Mouse (Mus musculus) midbrain, embryonic 11.5 days (tissue): ENCODE data around the gene Dnah1. TPM values are rescaled to one million over a fixed set of nuclear protein-coding genes. Genes with fewer than 3 reads are reported as not detected.

Experiments
- ATAC-seq: fragments of 200-750 bp; cut with Nextera tagmentation; 2 replicates; pipeline ENCODE4 v1.8.0; 2017; ENCODE audit warnings: moderate TSS enrichment, moderate library complexity; ENCODE audit not compliant: low FRiP score
- DNase-seq: peaks from one replicate; pipeline ENCODE4 v3.0.0; 2015; ENCODE audit warnings: low spot score; ENCODE audit errors: missing footprints
- H3K27ac ChIP-seq: fragments of 300-500 bp; sonication (generic); 2 replicates; pipeline ENCODE4 v1.5.1; 2014; ENCODE audit warnings: low read depth, low read length
- H3K27me3 ChIP-seq: fragments of 300-500 bp; sonication (generic); 2 replicates; pipeline ENCODE4 v1.6.1; 2014; ENCODE audit warnings: mild to moderate bottlenecking, low read length, moderate library complexity, mixed read lengths; ENCODE audit not compliant: control insufficient read depth, insufficient read depth
- H3K36me3 ChIP-seq: fragments of 300-500 bp; sonication (generic); 2 replicates; pipeline ENCODE4 v1.6.1; 2014; ENCODE audit warnings: mild to moderate bottlenecking, low read length, moderate library complexity, mixed read lengths; ENCODE audit not compliant: control insufficient read depth, insufficient read depth
- H3K4me1 ChIP-seq: fragments of 300-500 bp; sonication (generic); 2 replicates; pipeline ENCODE4 v1.6.1; 2014; ENCODE audit warnings: low read length; ENCODE audit not compliant: control insufficient read depth, insufficient read depth
- H3K4me2 ChIP-seq: fragments of 300-500 bp; sonication (generic); 2 replicates; pipeline ENCODE4 v1.6.1; 2014; ENCODE audit warnings: mild to moderate bottlenecking, moderate library complexity
- H3K4me3 ChIP-seq: fragments of 300-500 bp; sonication (generic); 2 replicates; pipeline ENCODE4 v1.5.1; 2014; ENCODE audit warnings: low read depth, low read length
- H3K9ac ChIP-seq: fragments of 300-500 bp; sonication (generic); 2 replicates; pipeline ENCODE4 v1.6.1; 2014; ENCODE audit warnings: low read length
- H3K9me3 ChIP-seq: fragments of 300-500 bp; sonication (generic); 2 replicates; pipeline ENCODE4 v1.6.1; 2016; ENCODE audit warnings: low read length; ENCODE audit not compliant: control insufficient read depth
- WGBS: fragments of 180-500 bp; shearing (Covaris S2); extraction: QIAGEN DNeasy Blood & Tissue Kit; methylation state at CpG from one replicate; pipeline ENCODE4 v1.1.7; 2014; 5-methylcytosine and 5-hydroxymethylcytosine counted together
- polyA plus RNA-seq: library from polyadenylated mRNA; unstranded; fragments of >200 nt; fragmentation: Nextera tagmentation; extraction: Ambion mirVana; gene quantifications from 2 replicates; pipeline ENCODE4 v1.2.1, GENCODE M21; 2014

The Dnah1 gene
- polyA plus RNA-seq: 8.7 TPM in 2 replicates

- Histone ChIP-seq H3K4me1 (no peaks in the 10 kb centered on the region), H3K27ac (no peak within 1 kb of the TSS), H3K4me3 (peak within 1 kb of the TSS; percentile 22), H3K36me3 (no peaks in the 10 kb centered on the region), H3K9me3 (no peaks in the 10 kb centered on the region), H3K4me2 (peak within 1 kb of the TSS; percentile 44), H3K27me3 (no peaks in the 10 kb centered on the region), H3K9ac (peak within 1 kb of the TSS; percentile 45)
- 32% methylated on average over 28 of the region's 28 CpGs for WGBS
- DNase-seq (peak; percentile 91), ATAC-seq (0 out of 2 replicates have a peak, but pooled peaks have one; percentile 48)
Observed at GRCm38 (mm10) chr14:31323849-31324792, at the start of gene Dnah1. TSS of gene Dnah1 (minus strand) at chr14:31323896.

- Histone ChIP-seq H3K27me3 (no peaks in the 10 kb centered on the region), H3K4me3 (no peak overlapping the region), H3K9me3 (no peaks in the 10 kb centered on the region), H3K27ac (no peak overlapping the region), H3K36me3 (peaks cover 3% of the 10 kb centered on the region; the same call in 1 of the 2 replicates), H3K4me2 (no peak overlapping the region), H3K9ac (no peak overlapping the region), H3K4me1 (no peaks in the 10 kb centered on the region)
- DNase-seq: no peak
- 92% methylated on average over 3 of the region's 3 CpGs for WGBS
- no peak for ATAC-seq
Observed at GRCm38 (mm10) chr14:31369377-31369776, 45.7 kb upstream of the Dnah1 start.

DNA sequence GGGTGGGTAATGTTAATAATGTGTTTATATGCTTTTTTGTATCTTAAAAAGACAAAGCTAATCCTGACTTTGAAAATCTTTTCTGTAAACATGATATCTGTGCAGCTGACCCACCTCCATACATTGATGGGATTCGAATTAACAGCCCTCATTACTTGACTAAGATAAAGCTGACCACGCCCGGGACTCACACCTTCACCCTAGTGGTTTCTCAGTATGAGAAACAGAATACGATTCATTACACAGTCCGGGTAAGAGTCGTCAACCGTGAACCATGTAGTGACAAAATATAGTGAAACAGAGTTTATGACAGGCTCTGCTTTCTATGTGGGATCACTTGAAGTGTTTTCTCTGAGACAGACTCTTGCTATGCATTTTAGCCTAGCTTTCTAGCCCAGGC is 44.3 kb upstream of the Dnah1 start:
- Histone ChIP-seq H3K4me2 (no peak overlapping the region), H3K4me3 (no peak overlapping the region), H3K9me3 (no peaks in the 10 kb centered on the region), H3K36me3 (peaks cover 9% of the 10 kb centered on the region; the same call in 1 of the 2 replicates), H3K27me3 (no peaks in the 10 kb centered on the region), H3K9ac (no peak overlapping the region), H3K4me1 (no peaks in the 10 kb centered on the region), H3K27ac (no peak overlapping the region)
- DNase-seq (no peak), ATAC-seq (no peak)
- 90% methylated on average over 7 of the region's 7 CpGs for WGBS

DNA sequence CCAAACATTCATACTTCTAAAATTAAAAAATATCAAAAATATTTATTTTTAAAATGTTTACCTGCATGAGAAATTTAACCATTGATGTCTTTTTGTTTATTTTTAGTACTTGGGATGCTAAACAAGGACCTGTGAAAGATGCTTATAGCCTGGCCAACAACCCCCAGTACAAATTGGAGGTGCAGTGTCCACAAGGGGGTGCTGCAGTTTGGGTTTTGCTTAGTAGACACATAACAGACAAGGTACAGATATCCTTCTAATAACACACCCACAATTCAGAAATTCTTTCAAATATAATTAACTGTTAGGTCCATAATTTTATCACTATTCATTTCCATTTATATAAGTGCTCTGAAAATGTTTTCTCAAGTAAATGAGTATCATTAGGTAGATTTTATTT is 41.7 kb upstream of the Dnah1 start:
- Histone ChIP-seq H3K9ac (no peak overlapping the region), H3K27ac (no peak overlapping the region), H3K9me3 (no peaks in the 10 kb centered on the region), H3K36me3 (peaks cover 9% of the 10 kb centered on the region; the same call in 1 of the 2 replicates), H3K4me3 (no peak overlapping the region), H3K27me3 (no peaks in the 10 kb centered on the region), H3K4me1 (no peaks in the 10 kb centered on the region), H3K4me2 (no peak overlapping the region)
- ATAC-seq (no peak), DNase-seq (peak; percentile 95)

DNA sequence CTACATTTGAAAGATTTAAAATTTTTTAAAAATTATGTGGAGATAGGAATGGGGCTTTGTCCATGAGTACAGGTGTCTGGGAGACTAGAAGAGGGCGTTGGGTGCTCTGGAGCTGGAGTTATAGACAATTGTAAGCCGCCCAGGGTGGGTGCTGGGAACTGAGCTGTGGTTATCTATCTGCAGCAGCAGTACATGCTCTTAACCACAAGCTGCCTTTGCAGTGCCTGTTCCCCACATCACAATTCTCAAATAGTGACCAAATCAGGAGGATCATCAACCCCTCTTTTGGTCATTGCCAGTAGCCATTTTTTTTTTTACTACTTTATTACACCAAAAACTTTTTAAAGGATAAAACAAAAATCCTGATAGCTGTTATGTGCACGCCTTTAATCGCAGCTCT is 40.9 kb upstream of the Dnah1 start:
- H3K9ac ChIP-seq: no peak overlapping the region
- H3K27me3 ChIP-seq: no peaks in the 10 kb centered on the region
- no peak overlapping the region for H3K4me3 ChIP-seq
- peaks cover 9% of the 10 kb centered on the region; the same call in 1 of the 2 replicates for H3K36me3 ChIP-seq
- H3K9me3 ChIP-seq: no peaks in the 10 kb centered on the region
- 93% methylated on average over 4 of the region's 4 CpGs for WGBS
- no peak overlapping the region for H3K4me2 ChIP-seq
- no peaks in the 10 kb centered on the region for H3K4me1 ChIP-seq
- ATAC-seq (no peak), DNase-seq (no peak)
- no peak overlapping the region for H3K27ac ChIP-seq

DNA sequence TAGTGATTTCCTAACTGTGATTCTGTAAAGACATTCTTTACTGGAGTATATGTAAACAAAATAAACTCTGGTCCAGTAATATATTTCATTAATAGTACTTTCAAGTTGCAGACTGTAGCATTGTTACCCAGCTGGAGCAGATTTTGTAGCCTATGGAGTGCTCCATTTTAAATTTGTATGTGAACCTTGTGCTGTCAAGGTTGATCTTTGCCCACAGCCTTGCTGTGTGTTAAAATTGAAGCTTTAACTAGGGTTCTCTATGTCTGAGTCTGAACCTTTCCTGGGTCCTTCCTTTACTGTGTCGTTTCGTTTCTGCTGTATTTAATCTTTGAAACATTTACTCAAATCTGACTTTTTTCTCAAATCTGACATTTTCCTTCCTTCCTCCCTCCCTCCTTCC is 38.5 kb upstream of the Dnah1 start:
- no peak overlapping the region for H3K4me3 ChIP-seq
- ATAC-seq (no peak), DNase-seq (no peak)
- no peaks in the 10 kb centered on the region for H3K4me1 ChIP-seq
- no peaks in the 10 kb centered on the region for H3K27me3 ChIP-seq
- no peaks in the 10 kb centered on the region for H3K9me3 ChIP-seq
- no peak overlapping the region for H3K9ac ChIP-seq
- 98% methylated on average over 2 of the region's 2 CpGs for WGBS
- no peak overlapping the region for H3K27ac ChIP-seq
- no peak overlapping the region for H3K4me2 ChIP-seq
- peaks cover 9% of the 10 kb centered on the region; the same call in 1 of the 2 replicates for H3K36me3 ChIP-seq

GRCm38 (mm10) chr14:31345367-31345766 is 21.7 kb upstream of the Dnah1 start:
- WGBS: 97% methylated on average over 1 of the region's 1 CpGs
- Histone ChIP-seq H3K27me3 (no peaks in the 10 kb centered on the region), H3K9me3 (no peaks in the 10 kb centered on the region), H3K36me3 (0 out of 2 replicates have a peak, but pooled peaks cover 2% of the 10 kb centered on the region), H3K4me1 (no peaks in the 10 kb centered on the region), H3K27ac (no peak overlapping the region), H3K4me3 (no peak overlapping the region), H3K9ac (no peak overlapping the region), H3K4me2 (no peak overlapping the region)
- no peak for DNase-seq
- no peak for ATAC-seq

- H3K4me3 ChIP-seq: no peak overlapping the region
- no peaks in the 10 kb centered on the region for H3K9me3 ChIP-seq
- no peaks in the 10 kb centered on the region for H3K4me1 ChIP-seq
- WGBS: 90% methylated on average over 8 of the region's 8 CpGs
- H3K4me2 ChIP-seq: no peak overlapping the region
- no peaks in the 10 kb centered on the region for H3K27me3 ChIP-seq
- ATAC-seq (no peak), DNase-seq (no peak)
- 0 out of 2 replicates have a peak, but pooled peaks cover 2% of the 10 kb centered on the region for H3K36me3 ChIP-seq
- no peak overlapping the region for H3K9ac ChIP-seq
- H3K27ac ChIP-seq: no peak overlapping the region
Observed at GRCm38 (mm10) chr14:31343241-31343640, 19.5 kb upstream of the Dnah1 start.

- peak overlapping the region; percentile 70 for H3K4me2 ChIP-seq
- peaks cover 7% of the 10 kb centered on the region; the same call in 1 of the 2 replicates for H3K4me1 ChIP-seq
- peak overlapping the region; percentile 36; the same call in 1 of the 2 replicates for H3K9ac ChIP-seq
- no peaks in the 10 kb centered on the region for H3K9me3 ChIP-seq
- no peaks in the 10 kb centered on the region for H3K27me3 ChIP-seq
- no peak overlapping the region for H3K4me3 ChIP-seq
- no peaks in the 10 kb centered on the region for H3K36me3 ChIP-seq
- no peak overlapping the region for H3K27ac ChIP-seq
- DNase-seq (no peak), ATAC-seq (no peak)
Observed at GRCm38 (mm10) chr14:31337947-31338346, 14.3 kb upstream of the Dnah1 start.
